Mouse (Mus musculus) left cerebral cortex, adult 2 months (tissue): ENCODE data around the gene Borcs5. TPM values are rescaled to one million over a fixed set of nuclear protein-coding genes. Genes with fewer than 3 reads are reported as not detected.
"Not testable (repeated sequence)": the region's sequence is repeated elsewhere in the genome, so short reads cannot be mapped to it uniquely, and the experiment has no call there.

Experiments used
- DNase-seq, 2 experiments: peaks; one replicate each; pipeline ENCODE4 v3.0.0; 2021 to 2022; ENCODE audit warnings: low spot score in 2 of 2, mixed read lengths in 1 of 2; ENCODE audit errors: extremely low spot score in 1 of 2
- H3K27ac ChIP-seq: fragments of 200-600 bp; 2 replicates; pipeline ENCODE4 v1.8.1; 2022
- H3K4me3 ChIP-seq: fragments of 200-600 bp; 2 replicates; pipeline ENCODE4 v1.8.1; 2022
- CTCF ChIP-seq: fragments of 200-600 bp; IDR thresholded peaks from 2 replicates; pipeline ENCODE4 v1.8.1; 2022; ENCODE audit warnings: antibody characterized with exemption, mild to moderate bottlenecking, moderate library complexity
- intact Hi-C: fragments of 180-260 bp; cut with DNase I; formaldehyde crosslinking; loops from one replicate; pipeline ENCODE4 v1.15.1; 2025
- total RNA-seq, 2 experiments: library from RNA; stranded (reverse); gene quantifications; 2 replicates each; pipeline ENCODE4 v1.2.3; 2021

Borcs5 gene
- total RNA-seq, 2 experiments from 2014 or later = 34.1 to 37.6 TPM

DNA sequence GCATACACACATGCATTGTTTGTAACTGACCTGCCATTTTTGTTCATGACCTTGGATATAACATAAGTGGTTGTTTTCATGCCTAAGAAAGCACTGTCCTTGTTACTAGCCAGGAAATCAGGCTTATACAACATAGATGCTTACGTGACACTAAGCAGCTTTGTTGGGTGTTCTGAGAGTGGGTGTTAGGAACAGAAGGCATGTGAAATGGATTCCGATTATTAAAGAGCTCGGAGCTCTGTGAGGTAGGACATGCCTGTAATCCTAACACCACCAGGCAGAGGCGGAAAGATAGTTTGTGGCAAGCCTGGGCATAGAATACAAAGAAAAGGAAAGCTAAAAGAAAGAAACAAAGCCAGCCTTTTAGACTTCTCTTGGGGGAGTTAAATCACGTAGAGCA, 9.0 kb downstream of the Borcs5 start:
- DNase-seq = no peak
- peak overlapping the region; percentile 83 for H3K27ac ChIP-seq
- intact Hi-C loops = loop anchor here (10.0 kb wide), 1 partner anchor 276 kb away; the partner anchor contains the start of gene Cdkn1b
- H3K4me3 ChIP-seq = no peak overlapping the region
- TF ChIP-seq CTCF = no peak

DNA sequence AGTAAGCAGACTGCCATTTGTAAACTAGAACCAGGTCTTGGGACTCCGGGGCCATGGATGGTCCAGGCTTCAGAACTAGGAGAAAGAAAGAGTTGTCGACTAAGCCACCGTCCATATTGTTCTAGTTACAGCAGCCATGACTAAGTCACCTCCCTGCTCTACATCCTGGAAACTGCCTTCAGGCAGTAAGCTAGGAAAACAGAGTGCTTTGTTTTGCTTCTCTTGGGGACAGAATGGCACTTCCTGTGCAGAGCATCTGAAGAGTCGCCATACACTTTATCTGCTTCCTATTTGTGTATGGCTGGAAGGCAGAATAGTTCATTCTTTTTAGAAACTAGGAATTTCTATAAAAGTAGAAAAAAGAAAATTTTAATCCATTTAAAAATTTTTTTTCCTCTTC, 17.2 kb downstream of the Borcs5 start:
- no peak for DNase-seq

DNA sequence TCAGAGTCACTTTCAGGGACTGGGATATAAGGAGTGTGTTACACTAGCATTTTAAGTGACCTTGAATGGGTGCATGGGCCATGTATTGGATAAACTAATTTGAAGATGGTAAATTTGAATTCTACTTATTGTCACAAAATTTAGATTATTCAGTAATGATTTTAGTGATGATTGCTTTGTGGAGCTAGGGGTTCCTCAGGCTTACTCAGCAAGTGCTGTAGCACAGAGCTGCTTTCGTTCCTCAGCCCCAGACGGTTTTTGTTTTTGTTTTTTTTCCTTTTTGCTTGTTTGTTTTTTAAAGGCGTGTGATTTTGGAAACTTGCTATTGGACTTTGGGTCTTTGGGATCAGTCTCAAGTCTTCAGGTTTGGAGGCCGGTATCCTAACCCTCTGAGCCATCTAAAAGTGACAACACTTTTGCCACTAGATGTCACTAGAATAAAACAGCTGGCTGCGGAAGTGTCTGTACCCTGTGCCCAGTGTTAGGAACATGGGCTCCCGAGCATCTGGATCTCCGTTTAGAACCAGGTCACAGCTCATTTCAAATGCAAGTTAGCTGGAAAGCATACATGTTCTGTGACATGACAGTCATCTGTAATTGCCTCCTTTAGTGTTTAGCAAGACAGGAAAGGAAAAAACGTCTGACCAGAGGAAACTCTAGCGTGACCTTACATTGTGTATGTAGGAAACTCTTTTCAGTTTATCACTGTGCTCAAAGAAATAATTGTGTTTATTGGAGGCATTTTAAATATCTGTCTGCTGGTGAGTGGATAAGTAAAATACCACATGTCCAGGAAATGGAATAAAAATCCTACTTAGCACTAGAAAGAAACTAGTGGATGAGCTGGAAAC, 20.0 kb downstream of the Borcs5 start:
- intact Hi-C loops = loop anchor here (1.0 to 2.0 kb wide), 3 partner anchors 135 to 287 kb away; no protein-coding TSS in a partner anchor
- peak; percentile 36 to 52 for DNase-seq
- peak; percentile 85 for TF ChIP-seq CTCF
- H3K27ac ChIP-seq = no peak overlapping the region
- H3K4me3 ChIP-seq = no peak overlapping the region

More for the DNA sequence above, 17.2 kb downstream of the Borcs5 start:
- intact Hi-C loops = no loop called here
- no peak overlapping the region for H3K4me3 ChIP-seq
- H3K27ac ChIP-seq = no peak overlapping the region
- TF ChIP-seq CTCF = no peak

DNA sequence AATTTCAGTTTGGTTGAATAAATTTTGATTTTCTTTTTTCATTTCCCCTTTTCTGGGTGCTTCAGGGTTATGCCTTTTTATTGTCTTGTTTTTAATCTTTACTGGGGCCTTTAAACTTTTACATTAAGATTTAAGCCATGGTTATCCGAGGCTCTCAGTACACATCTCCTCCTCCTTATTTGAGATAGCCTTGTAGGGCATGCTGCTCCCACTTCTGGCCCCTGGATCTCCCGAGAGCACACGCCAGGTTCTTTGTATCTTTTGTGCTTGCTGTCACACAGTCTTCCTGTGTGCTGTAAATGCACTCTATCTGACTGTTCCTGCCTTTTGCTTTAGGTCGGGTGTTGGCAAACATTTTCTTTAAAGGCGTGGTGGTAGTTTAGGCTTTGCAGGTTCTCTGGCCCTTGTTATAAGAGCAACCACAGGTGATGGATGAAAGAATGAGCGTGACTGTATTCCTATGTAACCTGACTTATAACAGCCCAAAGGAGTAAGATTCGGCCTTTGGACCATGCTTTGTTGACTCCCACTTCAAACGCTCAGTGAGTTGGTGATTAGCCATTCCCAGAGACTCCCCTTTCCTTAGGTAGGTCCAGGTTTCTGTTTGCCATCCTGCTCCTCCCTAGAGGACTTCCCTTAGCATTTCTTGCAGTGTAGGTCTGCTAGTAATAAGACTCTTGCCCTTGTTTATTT, 21.6 kb downstream of the Borcs5 start:
- Histone ChIP-seq H3K4me3 (no peak overlapping the region), H3K27ac (no peak overlapping the region)
- intact Hi-C loops = no loop called here
- no peak for TF ChIP-seq CTCF
- no peak for DNase-seq

DNA sequence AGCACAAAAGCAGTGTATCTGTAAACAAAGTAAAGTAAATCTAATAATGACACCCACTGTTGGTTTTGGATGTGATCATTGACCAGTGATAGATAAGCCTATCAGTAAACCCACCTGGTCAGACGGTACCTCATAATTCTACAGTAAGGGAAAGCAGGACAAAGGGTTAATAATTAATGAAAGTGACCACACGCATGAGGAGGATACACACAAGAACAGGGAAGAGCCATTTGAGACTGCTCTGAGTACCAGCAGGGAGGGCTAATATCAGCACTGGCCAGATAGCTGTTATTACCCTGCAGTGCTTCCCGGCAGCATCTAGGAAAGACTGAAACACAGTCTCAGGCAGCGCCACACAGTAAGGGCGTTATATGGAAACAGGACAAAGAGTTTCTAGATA, 25.3 kb downstream of the Borcs5 start:
- DNase-seq = no peak
- intact Hi-C loops = no loop called here
- H3K4me3 ChIP-seq = no peak overlapping the region
- no peak overlapping the region for H3K27ac ChIP-seq
- TF ChIP-seq CTCF = no peak

DNA sequence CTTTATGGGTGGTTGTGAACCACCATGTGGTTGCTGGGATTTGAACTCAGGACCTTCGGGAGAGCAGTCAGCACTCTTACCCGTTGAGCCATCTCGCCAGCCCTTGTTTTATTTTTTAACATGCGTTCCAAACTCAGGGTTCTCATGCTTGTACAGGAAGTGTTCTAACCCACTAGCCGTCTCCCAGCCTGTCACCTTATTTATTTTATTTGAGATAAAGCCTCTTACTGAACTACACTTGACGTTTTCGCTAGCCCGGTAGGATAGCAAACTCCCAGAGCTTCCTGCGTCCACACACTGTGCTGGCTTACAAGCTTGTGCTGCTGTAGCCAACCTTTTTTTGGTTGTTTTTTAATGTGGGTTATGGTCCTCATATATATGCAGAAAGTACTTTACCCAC, 26.5 kb downstream of the Borcs5 start:
- Histone ChIP-seq H3K4me3 (no peak overlapping the region), H3K27ac (no peak overlapping the region)
- intact Hi-C loops = loop anchor here (5.0 kb wide), 1 partner anchor 51 kb away; no protein-coding TSS in a partner anchor
- no peak for TF ChIP-seq CTCF
- DNase-seq = no peak

DNA sequence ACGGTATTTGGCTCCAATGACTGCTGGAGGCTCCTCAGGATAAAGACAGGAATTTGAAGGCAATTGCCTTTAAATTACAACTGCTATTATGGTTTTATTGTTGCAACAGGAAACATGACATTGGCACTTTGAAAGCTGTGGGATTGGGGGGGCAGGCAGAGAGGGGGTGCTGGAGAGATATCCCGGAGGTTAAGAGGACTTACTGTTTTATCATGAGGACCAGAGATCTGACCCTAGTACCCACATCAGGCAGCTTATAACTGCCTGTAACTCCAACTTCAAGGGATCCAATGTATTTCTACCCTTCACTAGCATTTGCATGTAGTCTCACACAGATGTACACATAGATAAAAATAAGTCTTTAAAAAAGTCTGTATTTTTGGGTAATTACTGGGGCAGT, 29.2 kb downstream of the Borcs5 start:
- TF ChIP-seq CTCF = no peak
- intact Hi-C loops = loop anchor here (5.0 kb wide), 1 partner anchor 49 kb away; no protein-coding TSS in a partner anchor
- DNase-seq = no peak
- no peak overlapping the region for H3K4me3 ChIP-seq
- H3K27ac ChIP-seq = no peak overlapping the region

DNA sequence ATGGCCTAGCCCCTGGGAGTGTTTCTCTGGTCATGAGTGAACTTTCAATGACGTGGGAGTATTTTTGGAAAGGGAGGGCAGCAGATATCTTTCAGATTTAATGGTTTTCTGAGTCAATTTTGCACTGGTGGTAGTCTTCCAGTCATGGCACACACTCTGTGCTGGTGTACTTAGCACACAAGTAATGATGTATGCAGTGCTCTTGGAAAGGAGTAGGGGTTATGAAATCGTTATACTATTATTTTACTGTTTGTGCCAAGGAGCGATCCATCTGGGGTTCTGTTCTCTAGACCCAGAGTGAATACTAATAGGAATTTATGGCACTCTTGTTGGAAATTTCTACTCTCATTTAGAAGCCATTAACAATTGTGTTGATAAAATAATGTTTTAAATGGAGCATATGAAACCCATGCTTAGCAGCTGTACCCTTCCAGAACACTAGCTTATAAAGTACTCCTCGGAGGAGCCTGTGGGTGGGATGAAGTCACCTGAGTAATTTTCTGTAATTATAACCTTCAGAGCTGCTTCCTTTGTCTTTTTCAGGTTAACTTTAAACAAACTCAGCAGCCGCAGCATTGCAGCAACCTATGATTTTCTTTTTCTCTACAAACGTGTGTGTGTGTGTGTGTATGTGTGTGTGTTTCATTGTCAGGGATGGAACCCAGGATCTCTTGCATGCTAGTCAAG, 30.0 kb downstream of the Borcs5 start:
- DNase-seq = no peak
- no peak for TF ChIP-seq CTCF
- intact Hi-C loops = loop anchor here (5.0 kb wide), 1 partner anchor 48 kb away; no protein-coding TSS in a partner anchor
- Histone ChIP-seq H3K27ac (no peak overlapping the region), H3K4me3 (no peak overlapping the region)

DNA sequence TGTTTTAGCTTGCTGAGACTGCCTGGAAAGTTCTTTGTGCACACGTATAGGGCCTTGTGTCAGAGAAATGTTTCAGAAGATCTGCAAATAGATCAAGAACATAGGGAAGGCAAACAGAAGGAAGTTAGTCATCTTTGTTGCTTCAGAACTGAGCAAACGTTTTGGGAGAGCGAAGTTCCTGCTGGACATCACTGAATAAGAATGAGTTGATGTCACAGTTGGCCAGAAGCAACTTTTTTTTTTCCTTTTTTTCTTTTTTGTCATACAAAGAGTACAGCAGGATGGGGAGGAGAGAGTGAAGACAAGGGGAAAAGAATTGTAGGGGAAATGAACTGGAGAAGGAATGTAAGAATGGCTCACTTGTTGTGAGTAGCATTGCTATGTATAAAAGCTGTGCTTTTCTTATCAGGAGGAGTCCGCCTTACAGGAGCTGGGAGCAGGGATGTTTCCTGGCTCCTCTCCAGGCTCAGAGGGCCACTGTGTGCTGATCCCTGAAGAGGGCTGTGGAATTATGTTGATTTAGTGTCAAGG, 31.6 kb downstream of the Borcs5 start:
- DNase-seq = no peak
- intact Hi-C loops = no loop called here
- no peak overlapping the region for H3K27ac ChIP-seq
- no peak for TF ChIP-seq CTCF
- no peak overlapping the region for H3K4me3 ChIP-seq

DNA sequence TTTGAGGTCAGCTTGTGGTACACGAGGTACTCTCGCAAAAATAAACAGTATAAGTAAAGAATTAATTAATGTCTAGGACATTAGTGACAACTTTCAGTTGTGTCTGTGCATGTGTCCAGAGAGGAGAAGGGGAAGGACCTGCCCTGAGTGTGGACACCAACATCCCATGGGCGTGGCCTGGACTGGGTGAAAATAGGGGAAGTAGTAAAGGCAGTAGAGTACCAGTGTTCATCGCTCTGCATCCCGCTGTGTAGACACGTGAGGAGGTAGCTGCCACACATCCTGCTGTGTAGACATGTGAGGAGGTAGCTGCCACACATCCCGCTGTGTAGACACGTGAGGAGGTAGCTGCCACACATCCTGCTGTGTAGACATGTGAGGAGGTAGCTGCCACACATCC, 34.4 kb downstream of the Borcs5 start:
- H3K4me3 ChIP-seq, intact Hi-C loops, H3K27ac ChIP-seq, DNase-seq: not testable (repeated sequence)

DNA sequence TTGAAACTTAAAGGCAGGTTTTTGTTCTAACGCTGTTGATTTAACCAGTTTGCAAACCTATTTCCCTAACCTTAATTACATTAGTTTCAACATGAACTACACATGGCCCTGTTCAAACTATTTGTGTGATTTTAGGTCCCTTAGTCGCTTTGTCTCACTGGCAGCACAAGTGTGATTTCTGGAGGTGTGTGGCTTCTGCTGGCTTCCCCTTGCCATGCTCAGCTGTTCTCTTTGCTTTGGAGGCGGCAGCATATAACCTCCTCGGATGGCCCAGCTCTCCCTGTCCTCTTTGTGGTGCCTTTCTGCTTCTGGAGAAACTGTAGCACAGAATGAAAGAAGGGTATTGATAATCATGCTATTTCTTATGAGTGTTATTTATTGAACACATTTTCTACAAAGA, 38.2 kb downstream of the Borcs5 start:
- no peak overlapping the region for H3K4me3 ChIP-seq
- intact Hi-C loops = no loop called here
- H3K27ac ChIP-seq = no peak overlapping the region
- TF ChIP-seq CTCF = no peak
- DNase-seq = no peak
